Mouse (Mus musculus): Measurements from ENCODE around the gene Dnajb4. TPM values are rescaled to one million over a fixed set of nuclear protein-coding genes. Genes with fewer than 3 reads are reported as not detected.

Dnajb4 gene
- polyA plus RNA-seq, 1 experiment, result 25.3 TPM

GRCm38 (mm10) chr3:152224918-152225317, 14.8 kb upstream of the Dnajb4 start:
- H3K27ac ChIP-seq (ENCODE audit: control insufficient read depth, insufficient read depth, low read depth, low read length, poor library complexity), result no peak overlapping the region
- TF ChIP-seq POLR2A (IDR thresholded peaks at IDR 0.05; ENCODE audit: borderline replicate concordance, control insufficient read depth, low read depth, low read length), result no peak
- no peak for TF ChIP-seq CTCF (IDR thresholded peaks at IDR 0.05; ENCODE audit: control insufficient read depth, insufficient read depth, low read length)
- H3K4me3 ChIP-seq (replicated peaks; ENCODE audit: control insufficient read depth, low read depth, low read length), result no peak overlapping the region
- H3K4me1 ChIP-seq (ENCODE audit: control insufficient read depth, insufficient read depth, low read length), result no peaks in the 10 kb centered on the region

- no peak for TF ChIP-seq CTCF (IDR thresholded peaks at IDR 0.05; ENCODE audit: control insufficient read depth, insufficient read depth, low read length)
- no peak for TF ChIP-seq POLR2A (IDR thresholded peaks at IDR 0.05; ENCODE audit: borderline replicate concordance, control insufficient read depth, low read depth, low read length)
- no peak overlapping the region for H3K27ac ChIP-seq (ENCODE audit: control insufficient read depth, insufficient read depth, low read depth, low read length, poor library complexity)
- H3K4me1 ChIP-seq (ENCODE audit: control insufficient read depth, insufficient read depth, low read length), result peaks cover 6% of the 10 kb centered on the region; the same call in 1 of the 2 replicates
- H3K4me3 ChIP-seq (replicated peaks; ENCODE audit: control insufficient read depth, low read depth, low read length), result no peak overlapping the region
- 10% methylated on average over 3 of the region's 3 CpGs for WGBS
Observed at GRCm38 (mm10) chr3:152213416-152213815, 3.3 kb upstream of the Dnajb4 start.

- WGBS, result 3% methylated on average over 7 of the region's 7 CpGs
- Histone ChIP-seq H3K27ac (ENCODE audit: control insufficient read depth, insufficient read depth, low read depth, low read length, poor library complexity) (no peak overlapping the region), H3K4me3 (replicated peaks; ENCODE audit: control insufficient read depth, low read depth, low read length) (peak overlapping the region; percentile 80), H3K4me1 (ENCODE audit: control insufficient read depth, insufficient read depth, low read length) (peaks cover 6% of the 10 kb centered on the region; the same call in 1 of the 2 replicates)
- TF ChIP-seq CTCF (IDR thresholded peaks at IDR 0.05; ENCODE audit: control insufficient read depth, insufficient read depth, low read length) (no peak), POLR2A (IDR thresholded peaks at IDR 0.05; ENCODE audit: borderline replicate concordance, control insufficient read depth, low read depth, low read length) (no peak)
Observed at GRCm38 (mm10) chr3:152211731-152212279, 1.7 kb upstream of the Dnajb4 start.

- WGBS, result under 1% methylated on average over 67 of the region's 68 CpGs
Observed at GRCm38 (mm10) chr3:152210728-152211391, 758 bp upstream of the Dnajb4 start.

GRCm38 (mm10) chr3:152209177-152209966, 730 bp downstream of the Dnajb4 start:
- peak overlapping the region; percentile 98 for H3K27ac ChIP-seq (ENCODE audit: control insufficient read depth, insufficient read depth, low read depth, low read length, poor library complexity)
- peaks cover 6% of the 10 kb centered on the region; the same call in 1 of the 2 replicates for H3K4me1 ChIP-seq (ENCODE audit: control insufficient read depth, insufficient read depth, low read length)
- H3K4me3 ChIP-seq (replicated peaks; ENCODE audit: control insufficient read depth, low read depth, low read length), result peak overlapping the region; percentile 97
- TF ChIP-seq CTCF (IDR thresholded peaks at IDR 0.05; ENCODE audit: control insufficient read depth, insufficient read depth, low read length) (no peak), POLR2A (IDR thresholded peaks at IDR 0.05; ENCODE audit: borderline replicate concordance, control insufficient read depth, low read depth, low read length) (no peak)
- WGBS, result 3% methylated on average over 25 of the region's 25 CpGs

More at GRCm38 (mm10) chr3:152210728-152211391, 758 bp upstream of the Dnajb4 start:
- H3K27ac ChIP-seq (ENCODE audit: control insufficient read depth, insufficient read depth, low read depth, low read length, poor library complexity), result peak overlapping the region; percentile 98
- peak; percentile 32; the same call in 1 of the 2 replicates for TF ChIP-seq POLR2A (IDR thresholded peaks at IDR 0.05; ENCODE audit: borderline replicate concordance, control insufficient read depth, low read depth, low read length)
- no peak for TF ChIP-seq CTCF (IDR thresholded peaks at IDR 0.05; ENCODE audit: control insufficient read depth, insufficient read depth, low read length)
- H3K4me1 ChIP-seq (ENCODE audit: control insufficient read depth, insufficient read depth, low read length), result peaks cover 6% of the 10 kb centered on the region; the same call in 1 of the 2 replicates
- H3K4me3 ChIP-seq (replicated peaks; ENCODE audit: control insufficient read depth, low read depth, low read length), result peak overlapping the region; percentile 80

- no peak for TF ChIP-seq CTCF (IDR thresholded peaks at IDR 0.05; ENCODE audit: control insufficient read depth, insufficient read depth, low read length)
- TF ChIP-seq POLR2A (IDR thresholded peaks at IDR 0.05; ENCODE audit: borderline replicate concordance, control insufficient read depth, low read depth, low read length), result no peak
- Histone ChIP-seq H3K4me3 (replicated peaks; ENCODE audit: control insufficient read depth, low read depth, low read length) (peak overlapping the region; percentile 9), H3K27ac (ENCODE audit: control insufficient read depth, insufficient read depth, low read depth, low read length, poor library complexity) (no peak overlapping the region), H3K4me1 (ENCODE audit: control insufficient read depth, insufficient read depth, low read length) (peaks cover 6% of the 10 kb centered on the region; the same call in 1 of the 2 replicates)
- 87% methylated on average over 7 of the region's 7 CpGs for WGBS
Observed at GRCm38 (mm10) chr3:152208096-152208885, 1.8 kb downstream of the Dnajb4 start.

- no peak overlapping the region for H3K4me3 ChIP-seq (replicated peaks; ENCODE audit: control insufficient read depth, low read depth, low read length)
- WGBS, result 96% methylated on average over 4 of the region's 4 CpGs
- H3K4me1 ChIP-seq (ENCODE audit: control insufficient read depth, insufficient read depth, low read length), result peaks cover 3% of the 10 kb centered on the region; the same call in 1 of the 2 replicates
- H3K27ac ChIP-seq (ENCODE audit: control insufficient read depth, insufficient read depth, low read depth, low read length, poor library complexity), result no peak overlapping the region
- no peak for TF ChIP-seq POLR2A (IDR thresholded peaks at IDR 0.05; ENCODE audit: borderline replicate concordance, control insufficient read depth, low read depth, low read length)
- TF ChIP-seq CTCF (IDR thresholded peaks at IDR 0.05; ENCODE audit: control insufficient read depth, insufficient read depth, low read length), result no peak
Observed at GRCm38 (mm10) chr3:152207156-152207555, 2.9 kb downstream of the Dnajb4 start.

Measured in bone marrow, adult 2 months (tissue).